Mouse (Mus musculus) lung, adult 2 months (tissue): ENCODE data around the gene Klhl29. TPM values are rescaled to one million over a fixed set of nuclear protein-coding genes. Genes with fewer than 3 reads are reported as not detected.

Source experiments
- DNase-seq: peaks from one replicate; pipeline ENCODE4 v3.0.0; 2022
- H3K4me1 ChIP-seq: fragments of 200-500 bp; 2 replicates; pipeline ENCODE4 v1.6.1; 2011; ENCODE audit warnings: low read length; ENCODE audit not compliant: control insufficient read depth, insufficient read depth
- H3K4me3 ChIP-seq: fragments of 200-500 bp; replicated peaks from 2 replicates; pipeline ENCODE3; 2011; ENCODE audit warnings: low read depth, mild to moderate bottlenecking, control low read depth, low read length; ENCODE audit errors: extremely low read depth
- CTCF ChIP-seq: fragments of 200-500 bp; IDR thresholded peaks from 2 replicates; pipeline ENCODE4 v1.5.1; 2011; ENCODE audit warnings: mild to moderate bottlenecking, low read length, control low read depth; ENCODE audit not compliant: insufficient read depth
- POLR2A ChIP-seq: fragments of 200-500 bp; IDR thresholded peaks from 2 replicates; pipeline ENCODE4 v1.6.1; 2011; ENCODE audit warnings: low read depth, mild to moderate bottlenecking, control low read depth, low read length, borderline replicate concordance; ENCODE audit errors: extremely low read depth
- WGBS: fragments of 180-500 bp; shearing (Covaris S2); methylation state at CpG from one replicate; pipeline ENCODE4 v1.1.7; 2018; 5-methylcytosine and 5-hydroxymethylcytosine counted together
- polyA plus RNA-seq: library from polyadenylated mRNA; depleted of rRNA; stranded (reverse); fragments of >200 nt; gene quantifications from 2 replicates; pipeline ENCODE4 v1.2.3, GENCODE M21; 2012

Gene Klhl29
- polyA plus RNA-seq, 1 experiment, result 4.6 TPM

- 95% methylated on average over 2 of the region's 2 CpGs for WGBS
- no peak for TF ChIP-seq POLR2A
- TF ChIP-seq CTCF, result no peak
- Histone ChIP-seq H3K4me1 (no peaks in the 10 kb centered on the region), H3K4me3 (no peak overlapping the region)
- DNase-seq, result no peak
These were observed 337.5 kb downstream of the Klhl29 start for GRCm38 (mm10) chr12:5038008-5038407.

- Histone ChIP-seq H3K4me1 (no peaks in the 10 kb centered on the region), H3K4me3 (no peak overlapping the region)
- 81% methylated on average over 5 of the region's 5 CpGs for WGBS
- TF ChIP-seq POLR2A, result no peak
- no peak for TF ChIP-seq CTCF
- DNase-seq, result no peak
These were observed 346.4 kb downstream of the Klhl29 start for GRCm38 (mm10) chr12:5029035-5029434.
